Mouse (Mus musculus): Measurements from ENCODE around the gene Olfr186.
"Not testable (repeated sequence)": the region's sequence is repeated elsewhere in the genome, so short reads cannot be mapped to it uniquely, and the experiment has no call there.

Olfr186 gene

DNA sequence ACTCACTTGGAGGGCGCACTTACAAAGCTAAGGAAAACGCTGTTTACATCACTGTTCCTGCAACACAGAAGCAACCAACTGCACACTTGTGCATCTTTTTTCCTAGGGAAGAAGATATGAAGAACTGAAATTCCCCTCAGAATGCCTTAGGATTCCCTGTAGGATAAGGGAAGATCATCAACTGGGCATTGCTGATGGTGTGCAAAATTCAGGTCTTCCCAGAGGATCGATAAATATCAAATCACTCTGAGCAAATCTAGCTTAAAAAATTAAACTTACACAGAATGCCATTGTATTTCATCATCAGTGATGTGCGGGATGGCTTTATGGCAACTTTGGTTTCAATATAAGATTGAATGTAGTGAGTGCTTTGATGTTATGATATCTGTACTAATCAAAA, at the start of gene Olfr186:
Gene Olfr186 (minus strand): TSS at position 101 of the 400 bp plus-strand sequence.
- no peak for DNase-seq (ENCODE audit: low read depth)

- DNase-seq (ENCODE audit: low read depth): no peak
Measured at GRCm38 (mm10) chr16:59077905-59078304, 47.8 kb upstream of the Olfr186 start, which contains the start of gene Olfr190. Gene Olfr190, minus strand, starts transcription at chr16:59078005.

- no peak for DNase-seq (ENCODE audit: low read depth)
Measured at GRCm38 (mm10) chr16:59073520-59073919, 43.4 kb upstream of the Olfr186 start.

DNA sequence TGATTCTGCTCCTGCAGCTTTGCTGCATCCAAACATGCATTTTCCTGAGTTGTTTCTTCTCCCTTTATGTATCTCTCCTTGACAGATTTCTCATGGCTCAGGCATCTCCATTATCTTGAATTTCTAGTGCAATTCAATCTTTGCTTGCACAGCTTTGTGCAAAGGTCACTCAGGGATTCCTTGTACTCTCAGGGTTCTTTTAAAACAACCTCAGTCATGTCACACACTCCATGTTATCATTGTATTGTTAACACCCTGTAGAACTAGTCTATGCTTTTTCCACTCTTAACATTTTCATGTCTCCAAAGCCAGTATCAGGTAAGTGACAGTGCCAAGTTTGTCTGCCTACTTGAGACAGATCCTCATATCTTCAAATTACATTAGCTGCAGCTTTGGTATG, 41.7 kb upstream of the Olfr186 start:
- DNase-seq (ENCODE audit: low read depth): no peak

DNA sequence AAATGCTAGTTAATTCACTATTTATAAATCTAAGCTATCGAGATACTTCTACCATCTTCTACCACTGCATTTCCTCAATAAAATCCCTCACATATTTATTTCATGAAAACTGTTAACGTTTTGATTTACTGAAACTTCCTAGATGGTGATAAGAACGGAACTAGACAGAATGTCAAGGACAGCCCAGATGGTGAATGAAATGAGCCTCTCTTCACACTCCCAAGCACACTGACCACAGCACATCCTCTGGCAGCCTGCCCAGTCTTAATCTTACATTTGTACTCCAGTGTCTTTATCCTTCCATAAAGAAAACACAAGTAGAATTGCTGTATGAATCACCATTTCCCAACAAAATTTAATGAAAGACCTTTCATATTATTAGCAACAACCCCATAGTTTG, 32.3 kb upstream of the Olfr186 start:
- DNase-seq (ENCODE audit: low read depth): peak; percentile 91

DNA sequence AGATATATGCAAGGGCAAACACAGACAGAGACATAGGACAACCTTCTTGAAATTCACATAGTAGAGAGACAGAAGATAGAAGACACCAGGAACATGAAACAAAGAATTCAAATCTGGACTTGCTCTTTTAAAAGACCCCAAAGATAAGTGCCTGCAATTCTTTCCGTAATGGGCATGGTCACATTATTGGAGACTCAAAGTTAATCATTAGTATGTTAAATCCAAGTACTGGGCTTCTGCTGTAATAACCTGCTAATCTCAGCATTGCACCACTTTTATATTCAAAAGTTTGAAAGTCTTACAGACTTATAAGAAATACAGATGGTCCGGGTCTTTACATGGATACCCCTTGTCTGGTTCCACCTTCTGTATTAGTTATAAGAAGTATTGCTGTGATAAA, 19.2 kb upstream of the Olfr186 start:
- not testable (repeated sequence) for DNase-seq (ENCODE audit: low read depth)

DNA sequence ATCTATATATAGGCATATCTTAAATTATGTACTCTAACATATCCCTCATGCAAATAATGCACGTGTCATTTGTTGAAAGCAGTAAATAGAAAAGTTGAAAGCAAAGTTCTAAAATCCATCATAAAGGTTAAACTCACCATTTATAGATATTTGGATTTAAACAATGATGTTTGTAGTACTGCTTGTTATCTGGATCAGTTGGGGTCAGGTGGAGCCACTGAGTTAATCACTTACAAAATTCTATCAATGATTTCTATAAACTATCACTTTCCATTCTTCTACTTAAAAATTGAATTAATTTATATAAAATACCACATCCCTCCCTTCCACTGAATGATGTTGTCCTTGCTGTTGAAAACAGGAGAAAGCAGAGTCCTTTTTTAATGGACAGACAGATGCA, 18.8 kb upstream of the Olfr186 start:
- DNase-seq (ENCODE audit: low read depth): no peak

DNA sequence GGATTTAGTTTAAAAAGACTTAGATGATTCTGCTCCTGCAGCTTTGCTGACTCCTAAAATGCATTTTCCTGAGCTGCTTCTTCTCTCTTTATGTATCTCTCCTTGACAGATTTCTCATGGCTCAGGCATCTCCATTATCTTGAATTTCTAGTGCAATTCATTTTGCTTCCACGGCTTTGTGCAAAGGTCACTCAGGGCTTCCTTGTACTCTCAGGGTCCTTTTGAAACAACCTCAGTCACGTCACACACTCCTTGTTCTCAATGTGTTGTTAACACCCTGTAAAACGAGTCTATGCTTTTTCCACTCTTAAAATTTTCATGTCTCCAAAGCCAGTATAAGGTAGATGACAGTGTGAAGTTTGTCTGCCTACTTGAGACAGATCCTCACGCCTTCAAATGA, 17.5 kb upstream of the Olfr186 start:
- no peak for DNase-seq (ENCODE audit: low read depth)

- DNase-seq (ENCODE audit: low read depth): peak; percentile 31
Measured at GRCm38 (mm10) chr16:59045835-59046234, 15.7 kb upstream of the Olfr186 start.

GRCm38 (mm10) chr16:59039710-59040109, 9.6 kb upstream of the Olfr186 start, which contains the start of gene Olfr187:
Gene Olfr187, minus strand, starts transcription at chr16:59039767.
- DNase-seq (ENCODE audit: low read depth): no peak

- peak; percentile 77 for DNase-seq (ENCODE audit: low read depth)
Measured at GRCm38 (mm10) chr16:59013357-59014018, 16.6 kb downstream of the Olfr186 start.

- DNase-seq (ENCODE audit: low read depth): peak; percentile 40
Measured at GRCm38 (mm10) chr16:59007146-59007545, 22.9 kb downstream of the Olfr186 start.

GRCm38 (mm10) chr16:58995057-58995456, 35.0 kb downstream of the Olfr186 start, which contains the start of gene Olfr183:
Gene Olfr183, plus strand, starts transcription at chr16:58995357.
- no peak for DNase-seq (ENCODE audit: low read depth)

Measured in 416B (cell line).